Mouse (Mus musculus) cortical plate, adult 2 months (tissue): ENCODE results near the gene Pik3cd.

Source experiments
- CTCF ChIP-seq: fragments of 200-500 bp; IDR thresholded peaks from 2 replicates; pipeline ENCODE4 v1.5.1; 2011; ENCODE audit warnings: mild to moderate bottlenecking, control low read depth, low read length; ENCODE audit not compliant: insufficient read depth; ENCODE audit errors: extremely low read depth
- POLR2A ChIP-seq: fragments of 200-500 bp; IDR thresholded peaks from 2 replicates; pipeline ENCODE4 v1.6.1; 2011; ENCODE audit warnings: mild to moderate bottlenecking, low read length, control low read depth; ENCODE audit not compliant: insufficient read depth; ENCODE audit errors: extremely low read depth

DNA sequence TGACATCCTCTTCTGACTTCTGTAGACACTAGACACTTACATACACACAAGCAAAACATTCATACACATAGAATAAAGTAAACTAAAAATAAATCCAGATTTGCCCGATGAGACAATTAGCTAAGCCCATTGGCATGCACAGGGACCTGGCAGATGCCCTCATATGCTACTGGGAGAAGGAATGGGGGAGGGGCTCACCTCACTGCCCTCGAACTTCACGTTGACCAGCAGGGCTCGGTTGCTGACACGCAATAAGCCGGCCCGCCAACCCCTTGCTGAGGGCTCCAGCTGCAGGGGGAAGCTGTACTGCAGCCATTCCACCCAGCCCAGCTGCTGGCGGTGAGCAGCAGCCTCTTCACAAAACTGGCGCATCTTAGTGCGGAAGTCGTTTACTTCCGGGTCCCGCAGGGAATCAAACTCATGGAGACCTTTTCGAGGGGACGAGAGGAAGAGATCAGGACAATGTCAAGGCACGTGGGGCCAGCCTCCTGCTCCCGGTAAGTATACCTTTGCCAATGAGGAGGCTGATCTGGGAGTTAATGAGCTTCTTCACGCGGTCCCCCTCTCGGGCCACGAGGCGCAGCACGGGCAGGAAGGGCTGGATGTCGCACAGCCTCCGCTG is 42.8 kb downstream of the Pik3cd start:
- TF ChIP-seq CTCF: no peak
- no peak for TF ChIP-seq POLR2A
